Mouse (Mus musculus): Measurements from ENCODE around the gene Tmem132a. TPM values are rescaled to one million over a fixed set of nuclear protein-coding genes. Genes with fewer than 3 reads are reported as not detected.

Gene Tmem132a
- total and polyA plus RNA-seq, 3 experiments, result 0.01 to 2.3 (median 0.27) TPM

DNA sequence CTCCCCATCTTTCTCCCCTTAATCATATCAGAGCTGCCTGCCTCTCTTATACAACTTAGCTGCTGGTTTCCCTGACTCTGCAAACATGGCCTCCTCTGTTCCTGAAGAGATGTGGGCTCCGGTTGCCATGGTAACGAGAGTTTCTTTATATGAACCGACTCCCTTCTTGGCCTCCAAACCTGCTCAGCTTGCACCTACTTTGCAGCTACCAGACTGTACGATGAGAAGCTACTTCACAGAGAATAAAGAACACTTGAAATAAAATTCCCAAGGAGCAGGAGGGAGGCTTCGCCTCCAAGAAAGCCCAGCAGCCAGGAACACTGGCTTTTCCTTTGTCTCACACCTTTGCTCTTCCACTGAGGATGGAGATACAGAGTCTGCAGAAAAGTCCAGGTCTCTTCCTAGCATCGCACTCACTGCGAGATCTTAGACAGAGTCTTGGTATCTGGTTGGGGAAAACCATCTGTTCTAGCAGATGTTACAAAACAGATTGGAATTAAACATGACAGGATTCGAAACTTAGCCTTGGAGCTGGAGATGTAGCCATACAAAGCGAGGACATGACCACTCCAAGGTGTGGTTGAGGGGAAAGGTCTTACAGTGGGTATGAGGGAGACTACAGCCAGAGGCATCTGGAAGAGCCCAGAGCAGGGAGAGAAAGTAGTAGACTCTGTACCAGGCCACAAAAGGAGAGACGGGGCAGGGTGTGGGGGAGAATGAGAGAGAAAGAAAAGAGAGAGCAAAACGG, 60.1 kb downstream of the Tmem132a start:
- Histone ChIP-seq H3K36me3 (replicated peaks) (no peaks in the 10 kb centered on the region), H3K4me1 (ENCODE audit: insufficient read depth, low read depth, low read length) (no peaks in the 10 kb centered on the region), H3K9me3 (replicated peaks) (no peaks in the 10 kb centered on the region), H3K4me3 (ENCODE audit: low read depth, low read length) (no peak overlapping the region), H3K27me3 (ENCODE audit: insufficient read depth, low read length) (no peaks in the 10 kb centered on the region)
- ATAC-seq (ENCODE audit: extremely low read depth, insufficient number of reproducible peaks, low FRiP score, poor library complexity, severe bottlenecking) (no peak), DNase-seq (ENCODE audit: low spot score) (no peak)
- TF ChIP-seq GATA1 (IDR thresholded peaks at IDR 0.05; ENCODE audit: borderline replicate concordance, low read length), result no peak
- no peak for TF ChIP-seq GATA2 (IDR thresholded peaks at IDR 0.05; ENCODE audit: borderline replicate concordance, low read depth, low read length)
- TF ChIP-seq TAL1 (conservative IDR thresholded peaks at IDR 0.05; ENCODE audit: low read depth, low read length), result no peak
- no peak for TF ChIP-seq CTCF (IDR thresholded peaks at IDR 0.05; ENCODE audit: low read depth, low read length)
- TF ChIP-seq POLR2AphosphoS5 (IDR thresholded peaks at IDR 0.05; ENCODE audit: insufficient replicate concordance, low read depth, low read length), result no peak

- no peak for DNase-seq (ENCODE audit: low spot score)
- TF ChIP-seq POLR2AphosphoS5 (IDR thresholded peaks at IDR 0.05; ENCODE audit: insufficient replicate concordance, low read depth, low read length) (no peak), CTCF (IDR thresholded peaks at IDR 0.05; ENCODE audit: low read depth, low read length) (no peak), TAL1 (conservative IDR thresholded peaks at IDR 0.05; ENCODE audit: low read depth, low read length) (no peak), GATA2 (IDR thresholded peaks at IDR 0.05; ENCODE audit: borderline replicate concordance, low read depth, low read length) (no peak), GATA1 (IDR thresholded peaks at IDR 0.05; ENCODE audit: borderline replicate concordance, low read length) (no peak)
- H3K27me3 ChIP-seq (ENCODE audit: insufficient read depth, low read length), result no peaks in the 10 kb centered on the region
Observed at GRCm38 (mm10) chr19:10808524-10809233, 61.1 kb downstream of the Tmem132a start.

More at GRCm38 (mm10) chr19:10808524-10809233, 61.1 kb downstream of the Tmem132a start:
- Histone ChIP-seq H3K4me3 (ENCODE audit: low read depth, low read length) (no peak overlapping the region), H3K36me3 (replicated peaks) (no peaks in the 10 kb centered on the region), H3K9me3 (replicated peaks) (no peaks in the 10 kb centered on the region), H3K4me1 (ENCODE audit: insufficient read depth, low read depth, low read length) (no peaks in the 10 kb centered on the region)
- ATAC-seq (ENCODE audit: extremely low read depth, insufficient number of reproducible peaks, low FRiP score, poor library complexity, severe bottlenecking), result no peak

Other genes with a start within 250 kb of the Tmem132a start
- 1.2 and 1.4 TPM in 2 replicates for gene Vwce, start 235.7 kb downstream of the Tmem132a start, total RNA-seq (2014; fragmentation: Nextera tagmentation)
- 0.06 and 0.16 TPM in 2 replicates for gene Vwce, start 235.7 kb downstream of the Tmem132a start, total RNA-seq (2017)
- 0.24 and 0.32 TPM in 2 replicates for gene Vwce, start 235.7 kb downstream of the Tmem132a start, polyA plus RNA-seq (2012)
- gene Pga5, start 191.9 kb downstream of the Tmem132a start, total RNA-seq (2014; fragmentation: Nextera tagmentation), result 1.6 and 2.4 TPM in 2 replicates
- gene Pga5, start 191.9 kb downstream of the Tmem132a start, total RNA-seq (2017), result 1.6 and 1.9 TPM in 2 replicates
- 0.14 TPM in 2 replicates for gene Pga5, start 191.9 kb downstream of the Tmem132a start, polyA plus RNA-seq (2012)
- 16.3 and 27.1 TPM in 2 replicates for gene Vps37c, start 181.2 kb downstream of the Tmem132a start, total RNA-seq (2014; fragmentation: Nextera tagmentation)
- gene Vps37c, start 181.2 kb downstream of the Tmem132a start, total RNA-seq (2017), result 5.2 TPM in 2 replicates
- gene Vps37c, start 181.2 kb downstream of the Tmem132a start, polyA plus RNA-seq (2012), result 34.9 and 40.0 TPM in 2 replicates
- gene Cd5, start 130.9 kb downstream of the Tmem132a start, total RNA-seq (2014; fragmentation: Nextera tagmentation), result not detected in 2 replicates
- gene Cd5, start 130.9 kb downstream of the Tmem132a start, total RNA-seq (2017), result 0.11 and 0.17 TPM in 2 replicates
- not detected in 2 replicates for gene Cd5, start 130.9 kb downstream of the Tmem132a start, polyA plus RNA-seq (2012)
- gene Cd6, start 39.9 kb downstream of the Tmem132a start, total RNA-seq (2014; fragmentation: Nextera tagmentation), result not detected in 2 replicates
- gene Cd6, start 39.9 kb downstream of the Tmem132a start, total RNA-seq (2017), result 0.11 and 0.41 TPM in 2 replicates
- gene Cd6, start 39.9 kb downstream of the Tmem132a start, polyA plus RNA-seq (2012), result not detected in 2 replicates
- gene Slc15a3, start 30.2 kb downstream of the Tmem132a start, total RNA-seq (2014; fragmentation: Nextera tagmentation), result not detected in 2 replicates
- under 0.01 and 0.05 TPM in 2 replicates for gene Slc15a3, start 30.2 kb downstream of the Tmem132a start, total RNA-seq (2017)
- 0.01 and 0.02 TPM in 2 replicates for gene Slc15a3, start 30.2 kb downstream of the Tmem132a start, polyA plus RNA-seq (2012)
- 2.3 and 6.8 TPM in 2 replicates for gene Tmem109, start 12.1 kb upstream of the Tmem132a start, total RNA-seq (2014; fragmentation: Nextera tagmentation)
- gene Tmem109, start 12.1 kb upstream of the Tmem132a start, total RNA-seq (2017), result 11.6 and 12.2 TPM in 2 replicates
- 7.7 and 8.5 TPM in 2 replicates for gene Tmem109, start 12.1 kb upstream of the Tmem132a start, polyA plus RNA-seq (2012)
- 79.4 and 88.8 TPM in 2 replicates for gene Prpf19, start 25.3 kb upstream of the Tmem132a start, total RNA-seq (2014; fragmentation: Nextera tagmentation)
- gene Prpf19, start 25.3 kb upstream of the Tmem132a start, total RNA-seq (2017), result 192 and 250 TPM in 2 replicates
- gene Prpf19, start 25.3 kb upstream of the Tmem132a start, polyA plus RNA-seq (2012), result 81.9 and 89.0 TPM in 2 replicates
- not detected in 2 replicates for gene Zp1, start 50.7 kb upstream of the Tmem132a start, total RNA-seq (2014; fragmentation: Nextera tagmentation)
- not detected in 2 replicates for gene Zp1, start 50.7 kb upstream of the Tmem132a start, total RNA-seq (2017)
- gene Zp1, start 50.7 kb upstream of the Tmem132a start, polyA plus RNA-seq (2012), result 0.03 TPM in 1 of 2 replicates, not detected in the other
- gene Ptgdr2, start 67.2 kb upstream of the Tmem132a start, total RNA-seq (2014; fragmentation: Nextera tagmentation), result not detected in 2 replicates
- 0.12 TPM in 1 of 2 replicates, not detected in the other for gene Ptgdr2, start 67.2 kb upstream of the Tmem132a start, total RNA-seq (2017)
- not detected in 2 replicates for gene Ptgdr2, start 67.2 kb upstream of the Tmem132a start, polyA plus RNA-seq (2012)
- 18.8 and 21.2 TPM in 2 replicates for gene Ccdc86, start 79.3 kb upstream of the Tmem132a start, total RNA-seq (2014; fragmentation: Nextera tagmentation)
- gene Ccdc86, start 79.3 kb upstream of the Tmem132a start, total RNA-seq (2017), result 10.0 and 10.1 TPM in 2 replicates
- gene Ccdc86, start 79.3 kb upstream of the Tmem132a start, polyA plus RNA-seq (2012), result 45.7 and 51.6 TPM in 2 replicates
- gene Ms4a10, start 104.7 kb upstream of the Tmem132a start, total RNA-seq (2014; fragmentation: Nextera tagmentation), result not detected in 2 replicates
- not detected in 2 replicates for gene Ms4a10, start 104.7 kb upstream of the Tmem132a start, total RNA-seq (2017)
- gene Ms4a10, start 104.7 kb upstream of the Tmem132a start, polyA plus RNA-seq (2012), result 0.05 TPM in 1 of 2 replicates, not detected in the other
- not detected in 2 replicates for gene Ms4a15, start 123.3 kb upstream of the Tmem132a start, total RNA-seq (2014; fragmentation: Nextera tagmentation)
- 0.29 TPM in 1 of 2 replicates, not detected in the other for gene Ms4a15, start 123.3 kb upstream of the Tmem132a start, total RNA-seq (2017)
- gene Ms4a15, start 123.3 kb upstream of the Tmem132a start, polyA plus RNA-seq (2012), result 0.29 TPM in 1 of 2 replicates, not detected in the other
- gene Ms4a18, start 148.1 kb upstream of the Tmem132a start, total RNA-seq (2014; fragmentation: Nextera tagmentation), result not detected in 2 replicates
- gene Ms4a18, start 148.1 kb upstream of the Tmem132a start, total RNA-seq (2017), result not detected in 2 replicates
- not detected in 2 replicates for gene Ms4a18, start 148.1 kb upstream of the Tmem132a start, polyA plus RNA-seq (2012)
- not detected in 2 replicates for gene Ms4a8a, start 211.2 kb upstream of the Tmem132a start, total RNA-seq (2014; fragmentation: Nextera tagmentation)
- not detected in 2 replicates for gene Ms4a8a, start 211.2 kb upstream of the Tmem132a start, total RNA-seq (2017)
- not detected in 2 replicates for gene Ms4a8a, start 211.2 kb upstream of the Tmem132a start, polyA plus RNA-seq (2012)

Measured in G1E (cell line).